Mouse (Mus musculus): ENCODE data around the gene Sgta. TPM values are rescaled to one million over a fixed set of nuclear protein-coding genes. Genes with fewer than 3 reads are reported as not detected.
A peak's percentile ranks its signal among the peaks of the same experiment; 100 is the strongest.

The Sgta gene
- polyA plus RNA-seq, 1 experiment from 2014 or later: 162 TPM

DNA sequence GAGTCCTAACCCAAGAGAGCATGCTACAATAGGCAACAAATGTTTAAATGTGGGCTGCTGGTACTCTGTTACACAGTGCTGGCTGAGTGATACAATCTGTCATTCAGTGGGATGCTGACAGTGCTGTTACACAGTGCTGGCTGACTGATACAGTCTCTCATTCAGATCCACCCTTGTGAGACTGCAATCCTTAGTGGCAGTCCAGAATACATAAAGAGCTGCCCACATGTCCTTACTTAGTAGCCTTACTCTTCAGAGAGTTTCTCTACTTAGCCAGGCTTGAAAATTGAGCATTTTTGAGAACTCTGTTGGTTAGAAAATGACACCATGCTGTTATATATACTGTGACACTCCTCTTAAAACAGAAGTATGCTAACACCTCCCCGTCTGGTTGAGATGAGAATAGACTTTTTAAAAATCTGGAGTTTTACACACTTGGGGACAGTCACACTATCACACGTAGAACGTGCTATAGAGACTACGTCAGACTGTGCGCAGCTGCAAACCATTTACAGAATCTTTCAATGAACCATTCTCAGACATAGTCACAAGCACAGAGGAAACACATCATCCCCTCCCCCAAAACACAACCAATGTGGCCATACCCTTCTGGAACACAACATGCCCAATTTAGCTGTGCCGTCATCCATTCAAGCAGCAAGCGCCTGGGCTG lies 53.8 kb downstream of the Sgta start:
- no peak overlapping the region for H3K4me3 ChIP-seq (ENCODE audit: low read depth, low read length)
- no peaks in the 10 kb centered on the region for H3K27me3 ChIP-seq (ENCODE audit: control insufficient read depth, insufficient read depth, low read length)
- no peak overlapping the region for H3K27ac ChIP-seq (ENCODE audit: low read length)
- H3K9me3 ChIP-seq (ENCODE audit: control insufficient read depth, low read depth, low read length): no peaks in the 10 kb centered on the region
- WGBS: 93% methylated on average over 7 of the region's 7 CpGs
- H3K36me3 ChIP-seq (ENCODE audit: control insufficient read depth, insufficient read depth, low read length): no peaks in the 10 kb centered on the region
- H3K4me2 ChIP-seq (replicated peaks; ENCODE audit: low read depth, low read length): no peak overlapping the region
- ATAC-seq (ENCODE audit: insufficient number of reproducible peaks, insufficient read depth, low FRiP score, low read depth): no peak
- no peaks in the 10 kb centered on the region for H3K4me1 ChIP-seq (ENCODE audit: control insufficient read depth, insufficient read depth, low read length)
- H3K9ac ChIP-seq (replicated peaks; ENCODE audit: low read depth, low read length): no peak overlapping the region

DNA sequence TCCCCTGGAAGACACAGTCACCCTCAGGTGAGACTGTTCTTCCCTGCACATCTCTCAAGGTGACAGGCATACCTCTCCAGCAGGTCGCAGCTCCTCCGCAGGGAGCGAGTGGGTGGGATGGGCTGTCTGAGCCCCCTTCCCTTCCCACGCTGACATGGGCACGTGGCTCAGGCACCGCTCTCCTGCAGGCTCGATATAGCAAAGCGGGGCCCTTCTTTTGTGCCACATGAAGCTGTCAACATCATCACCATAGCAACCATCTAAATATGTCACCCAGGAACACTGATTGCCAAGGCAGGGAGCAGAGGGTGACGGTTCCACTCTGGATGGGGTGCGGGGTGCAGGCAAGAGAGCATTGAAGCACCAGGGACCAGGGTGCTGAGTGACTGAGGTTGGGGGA lies 58.8 kb downstream of the Sgta start:
- H3K4me3 ChIP-seq (ENCODE audit: low read depth, low read length): no peak overlapping the region
- ATAC-seq (ENCODE audit: insufficient number of reproducible peaks, insufficient read depth, low FRiP score, low read depth): no peak
- no peak overlapping the region for H3K9ac ChIP-seq (replicated peaks; ENCODE audit: low read depth, low read length)
- H3K4me1 ChIP-seq (ENCODE audit: control insufficient read depth, insufficient read depth, low read length): 0 out of 2 replicates have a peak, but pooled peaks cover 4% of the 10 kb centered on the region
- no peak overlapping the region for H3K27ac ChIP-seq (ENCODE audit: low read length)
- WGBS: 54% methylated on average over 10 of the region's 10 CpGs
- no peaks in the 10 kb centered on the region for H3K9me3 ChIP-seq (ENCODE audit: control insufficient read depth, low read depth, low read length)
- H3K27me3 ChIP-seq (ENCODE audit: control insufficient read depth, insufficient read depth, low read length): no peaks in the 10 kb centered on the region
- no peaks in the 10 kb centered on the region for H3K36me3 ChIP-seq (ENCODE audit: control insufficient read depth, insufficient read depth, low read length)
- no peak overlapping the region for H3K4me2 ChIP-seq (replicated peaks; ENCODE audit: low read depth, low read length)

DNA sequence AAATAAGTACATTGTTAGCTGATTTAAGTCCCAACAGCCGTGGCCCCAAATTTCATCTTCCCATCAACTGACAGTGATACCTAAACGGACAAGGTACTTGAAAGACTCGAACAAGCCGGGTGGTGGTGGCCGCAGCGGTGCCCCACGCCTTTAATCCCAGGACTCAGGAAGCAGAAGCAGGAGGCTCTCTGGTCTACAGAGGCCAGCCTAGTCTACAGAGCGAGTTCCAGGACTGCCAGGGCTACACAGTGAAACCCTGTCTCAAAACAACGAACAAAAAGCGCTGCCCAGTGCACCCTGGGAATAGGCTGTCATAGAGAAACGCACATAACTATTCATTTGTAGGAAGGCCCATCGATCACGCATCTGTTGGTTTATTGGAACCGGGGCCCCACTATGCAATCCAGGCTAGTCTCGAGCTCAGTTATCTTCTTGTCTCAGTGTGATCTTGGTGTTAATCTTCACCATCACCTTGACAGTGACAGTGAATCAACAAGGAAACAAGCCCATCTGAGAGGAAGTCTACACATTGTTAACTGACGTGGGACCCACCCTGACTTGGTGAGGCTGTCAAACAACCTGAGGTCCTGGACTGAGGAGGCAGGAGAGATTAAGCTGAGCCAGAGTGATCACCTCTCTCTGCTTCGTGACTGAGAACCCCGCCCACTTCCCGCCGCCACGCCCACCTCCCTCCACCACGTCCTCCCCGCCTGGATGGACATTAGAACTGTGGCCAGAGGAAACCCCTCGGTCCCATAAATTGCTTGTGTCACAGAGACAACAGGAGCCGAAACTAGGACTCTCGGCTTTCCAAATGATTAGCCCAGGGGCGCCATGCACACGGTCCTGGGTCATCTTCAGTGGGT lies 59.6 kb downstream of the Sgta start:
- Histone ChIP-seq H3K36me3 (ENCODE audit: control insufficient read depth, insufficient read depth, low read length) (no peaks in the 10 kb centered on the region), H3K9ac (replicated peaks; ENCODE audit: low read depth, low read length) (no peak overlapping the region), H3K4me2 (replicated peaks; ENCODE audit: low read depth, low read length) (no peak overlapping the region), H3K4me3 (ENCODE audit: low read depth, low read length) (no peak overlapping the region), H3K4me1 (ENCODE audit: control insufficient read depth, insufficient read depth, low read length) (0 out of 2 replicates have a peak, but pooled peaks cover 4% of the 10 kb centered on the region), H3K9me3 (ENCODE audit: control insufficient read depth, low read depth, low read length) (no peaks in the 10 kb centered on the region), H3K27ac (ENCODE audit: low read length) (no peak overlapping the region), H3K27me3 (ENCODE audit: control insufficient read depth, insufficient read depth, low read length) (no peaks in the 10 kb centered on the region)
- ATAC-seq (ENCODE audit: insufficient number of reproducible peaks, insufficient read depth, low FRiP score, low read depth): no peak
- 42% methylated on average over 28 of the region's 28 CpGs for WGBS

DNA sequence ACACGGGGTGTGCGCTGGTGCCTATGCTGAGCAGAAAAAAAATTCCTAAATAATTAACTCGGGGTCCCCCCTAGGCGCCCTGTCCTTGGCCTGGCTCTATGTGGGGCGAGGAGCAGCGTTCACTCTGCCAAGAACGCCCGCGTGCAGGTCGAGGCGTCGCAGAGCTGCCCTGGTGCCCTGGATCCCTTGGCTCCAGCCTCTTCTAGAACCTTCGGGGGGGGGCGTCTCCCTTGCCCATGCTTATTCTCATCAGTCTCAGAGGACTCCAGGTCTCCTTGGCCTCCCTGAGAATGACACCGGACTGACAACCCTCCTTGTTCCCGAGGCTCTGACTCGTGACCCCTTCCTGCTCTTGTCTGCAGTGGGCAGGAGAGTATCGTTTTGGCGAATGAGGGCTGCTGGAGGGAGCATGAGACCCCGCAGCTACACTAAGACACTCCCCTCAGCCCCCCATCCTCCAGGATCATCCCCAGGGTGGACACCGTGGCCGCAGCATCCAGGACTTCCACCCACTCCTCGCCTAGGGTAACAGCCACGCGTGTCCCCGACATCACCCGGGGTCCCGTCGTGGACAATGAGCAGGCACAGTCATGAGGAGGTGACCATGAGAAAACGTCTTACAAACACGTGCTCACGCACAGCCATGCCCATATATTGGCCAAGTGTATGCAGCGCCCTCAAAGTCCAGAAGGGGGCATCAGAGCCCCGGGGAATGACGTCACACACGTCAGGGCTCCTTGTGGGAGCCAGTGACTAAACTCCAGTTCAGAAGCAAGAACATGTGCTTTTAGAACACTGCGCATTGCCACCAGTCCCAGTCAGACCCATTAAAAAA lies 60.4 kb downstream of the Sgta start:
- Histone ChIP-seq H3K4me3 (ENCODE audit: low read depth, low read length) (no peak overlapping the region), H3K4me1 (ENCODE audit: control insufficient read depth, insufficient read depth, low read length) (0 out of 2 replicates have a peak, but pooled peaks cover 4% of the 10 kb centered on the region), H3K9me3 (ENCODE audit: control insufficient read depth, low read depth, low read length) (no peaks in the 10 kb centered on the region), H3K27me3 (ENCODE audit: control insufficient read depth, insufficient read depth, low read length) (no peaks in the 10 kb centered on the region), H3K27ac (ENCODE audit: low read length) (no peak overlapping the region), H3K9ac (replicated peaks; ENCODE audit: low read depth, low read length) (no peak overlapping the region), H3K36me3 (ENCODE audit: control insufficient read depth, insufficient read depth, low read length) (no peaks in the 10 kb centered on the region), H3K4me2 (replicated peaks; ENCODE audit: low read depth, low read length) (peak overlapping the region; percentile 23; the same call in 1 of the 2 replicates)
- peak; percentile 64; the same call in 1 of the 2 replicates for ATAC-seq (ENCODE audit: insufficient number of reproducible peaks, insufficient read depth, low FRiP score, low read depth)
- 27% methylated on average over 36 of the region's 37 CpGs for WGBS

DNA sequence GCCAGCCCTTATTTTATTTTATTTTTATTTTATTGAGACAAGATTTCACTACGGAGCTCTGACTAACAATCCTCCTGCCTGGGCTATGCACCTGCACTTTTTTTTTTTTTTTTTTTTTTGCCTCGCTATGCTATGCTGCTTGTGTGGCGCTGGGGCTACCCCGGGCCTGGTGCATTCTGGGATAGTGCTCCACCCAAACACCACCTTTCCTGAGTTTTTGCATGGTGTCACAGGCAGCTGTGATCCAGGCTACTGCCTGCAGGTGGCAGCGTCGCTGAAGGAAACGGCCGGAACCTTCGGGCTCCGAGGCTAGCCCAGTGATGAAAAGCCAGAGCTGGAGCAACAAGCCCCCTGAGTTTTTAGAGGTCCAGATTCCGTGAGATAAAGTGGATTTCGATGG lies 61.2 kb downstream of the Sgta start:
- H3K9me3 ChIP-seq (ENCODE audit: control insufficient read depth, low read depth, low read length): no peaks in the 10 kb centered on the region
- WGBS: 20% methylated on average over 12 of the region's 12 CpGs
- H3K36me3 ChIP-seq (ENCODE audit: control insufficient read depth, insufficient read depth, low read length): no peaks in the 10 kb centered on the region
- H3K4me1 ChIP-seq (ENCODE audit: control insufficient read depth, insufficient read depth, low read length): 0 out of 2 replicates have a peak, but pooled peaks cover 4% of the 10 kb centered on the region
- no peak overlapping the region for H3K4me3 ChIP-seq (ENCODE audit: low read depth, low read length)
- H3K4me2 ChIP-seq (replicated peaks; ENCODE audit: low read depth, low read length): no peak overlapping the region
- H3K27me3 ChIP-seq (ENCODE audit: control insufficient read depth, insufficient read depth, low read length): no peaks in the 10 kb centered on the region
- no peak overlapping the region for H3K9ac ChIP-seq (replicated peaks; ENCODE audit: low read depth, low read length)
- ATAC-seq (ENCODE audit: insufficient number of reproducible peaks, insufficient read depth, low FRiP score, low read depth): no peak
- no peak overlapping the region for H3K27ac ChIP-seq (ENCODE audit: low read length)

DNA sequence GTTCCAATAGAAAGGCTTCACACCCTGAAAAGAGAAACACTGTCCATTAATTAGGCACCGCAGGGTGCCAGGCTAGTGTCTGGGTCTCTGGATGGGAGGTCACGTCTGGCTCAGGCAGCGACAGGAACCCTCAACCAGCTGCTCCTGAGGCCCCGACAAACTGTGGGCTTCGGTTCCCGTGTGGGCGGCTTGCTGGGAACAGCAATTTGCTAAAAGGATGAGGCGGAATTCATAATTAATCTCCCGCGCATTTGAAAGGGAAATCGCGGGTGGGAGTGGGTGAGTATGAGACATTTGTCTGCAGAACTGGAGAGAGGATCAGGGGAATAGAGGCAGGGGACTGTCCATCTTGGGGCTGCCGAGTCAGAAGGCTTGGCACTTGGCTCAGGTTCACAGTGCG lies 62.0 kb downstream of the Sgta start:
- Histone ChIP-seq H3K4me3 (ENCODE audit: low read depth, low read length) (no peak overlapping the region), H3K27me3 (ENCODE audit: control insufficient read depth, insufficient read depth, low read length) (0 out of 2 replicates have a peak, but pooled peaks cover 3% of the 10 kb centered on the region), H3K9ac (replicated peaks; ENCODE audit: low read depth, low read length) (no peak overlapping the region), H3K36me3 (ENCODE audit: control insufficient read depth, insufficient read depth, low read length) (no peaks in the 10 kb centered on the region), H3K27ac (ENCODE audit: low read length) (no peak overlapping the region), H3K9me3 (ENCODE audit: control insufficient read depth, low read depth, low read length) (no peaks in the 10 kb centered on the region), H3K4me1 (ENCODE audit: control insufficient read depth, insufficient read depth, low read length) (0 out of 2 replicates have a peak, but pooled peaks cover 4% of the 10 kb centered on the region), H3K4me2 (replicated peaks; ENCODE audit: low read depth, low read length) (no peak overlapping the region)
- no peak for ATAC-seq (ENCODE audit: insufficient number of reproducible peaks, insufficient read depth, low FRiP score, low read depth)
- 42% methylated on average over 14 of the region's 14 CpGs for WGBS

DNA sequence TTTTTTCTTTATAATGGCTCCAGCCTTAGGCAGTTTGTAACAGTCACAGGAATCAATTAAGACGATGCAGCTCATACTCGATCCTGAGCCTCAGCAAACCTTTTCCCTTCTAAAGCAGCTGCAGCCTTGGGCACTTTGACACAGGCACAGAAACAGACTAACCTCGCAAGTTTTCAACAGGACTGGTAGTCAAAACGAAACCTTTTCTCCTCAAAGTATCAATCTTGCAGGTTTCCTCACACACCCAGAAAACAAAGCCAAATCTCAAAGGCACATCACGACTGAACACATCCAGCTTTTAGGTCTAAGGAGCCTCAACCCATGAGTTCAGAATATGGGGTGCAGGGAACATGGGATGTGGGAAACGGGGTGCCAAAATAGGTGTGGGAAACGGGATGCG lies 62.6 kb downstream of the Sgta start:
- H3K27ac ChIP-seq (ENCODE audit: low read length): no peak overlapping the region
- no peak overlapping the region for H3K9ac ChIP-seq (replicated peaks; ENCODE audit: low read depth, low read length)
- no peaks in the 10 kb centered on the region for H3K36me3 ChIP-seq (ENCODE audit: control insufficient read depth, insufficient read depth, low read length)
- no peak overlapping the region for H3K4me3 ChIP-seq (ENCODE audit: low read depth, low read length)
- H3K4me2 ChIP-seq (replicated peaks; ENCODE audit: low read depth, low read length): no peak overlapping the region
- 0 out of 2 replicates have a peak, but pooled peaks cover 3% of the 10 kb centered on the region for H3K27me3 ChIP-seq (ENCODE audit: control insufficient read depth, insufficient read depth, low read length)
- 78% methylated on average over 8 of the region's 8 CpGs for WGBS
- no peak for ATAC-seq (ENCODE audit: insufficient number of reproducible peaks, insufficient read depth, low FRiP score, low read depth)
- 0 out of 2 replicates have a peak, but pooled peaks cover 4% of the 10 kb centered on the region for H3K4me1 ChIP-seq (ENCODE audit: control insufficient read depth, insufficient read depth, low read length)
- H3K9me3 ChIP-seq (ENCODE audit: control insufficient read depth, low read depth, low read length): no peaks in the 10 kb centered on the region

DNA sequence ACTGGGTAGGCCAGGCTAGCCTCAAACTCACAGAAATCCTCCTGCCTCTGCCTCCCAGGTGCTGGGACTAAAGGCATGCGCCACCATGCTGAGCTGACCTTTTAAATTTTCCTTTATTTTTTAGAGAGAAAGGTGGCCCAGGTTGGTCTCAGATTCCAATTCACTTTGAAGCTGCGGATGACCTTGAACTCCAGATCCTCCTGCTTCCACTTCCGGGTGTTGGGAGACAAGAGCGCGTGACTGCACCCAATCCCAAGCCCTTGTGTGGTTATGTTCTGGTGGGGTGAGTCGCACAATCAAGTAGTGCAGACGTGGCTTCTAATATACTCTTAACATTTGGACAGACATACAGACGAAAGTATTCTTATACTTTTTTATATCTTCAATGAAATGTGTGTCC lies 63.5 kb downstream of the Sgta start:
- H3K4me1 ChIP-seq (ENCODE audit: control insufficient read depth, insufficient read depth, low read length): 0 out of 2 replicates have a peak, but pooled peaks cover 4% of the 10 kb centered on the region
- no peak overlapping the region for H3K4me3 ChIP-seq (ENCODE audit: low read depth, low read length)
- H3K9me3 ChIP-seq (ENCODE audit: control insufficient read depth, low read depth, low read length): no peaks in the 10 kb centered on the region

More for the DNA sequence above, 63.5 kb downstream of the Sgta start:
- no peak overlapping the region for H3K9ac ChIP-seq (replicated peaks; ENCODE audit: low read depth, low read length)
- H3K27me3 ChIP-seq (ENCODE audit: control insufficient read depth, insufficient read depth, low read length): 0 out of 2 replicates have a peak, but pooled peaks cover 3% of the 10 kb centered on the region
- no peak overlapping the region for H3K4me2 ChIP-seq (replicated peaks; ENCODE audit: low read depth, low read length)
- WGBS: 93% methylated on average over 8 of the region's 8 CpGs
- no peaks in the 10 kb centered on the region for H3K36me3 ChIP-seq (ENCODE audit: control insufficient read depth, insufficient read depth, low read length)
- H3K27ac ChIP-seq (ENCODE audit: low read length): no peak overlapping the region
- ATAC-seq (ENCODE audit: insufficient number of reproducible peaks, insufficient read depth, low FRiP score, low read depth): no peak
